Mouse (Mus musculus): ENCODE data around the gene Plvap. TPM values are rescaled to one million over a fixed set of nuclear protein-coding genes. Genes with fewer than 3 reads are reported as not detected.

Plvap gene
- polyA plus RNA-seq, 1 experiment from 2014 or later: 84.8 TPM

- 0 out of 2 replicates have a peak, but pooled peaks cover 3% of the 10 kb centered on the region for H3K36me3 ChIP-seq
- H3K27me3 ChIP-seq (replicated peaks): no peaks in the 10 kb centered on the region
- WGBS: 21% methylated on average over 15 of the region's 15 CpGs
- peaks cover 38% of the 10 kb centered on the region for H3K4me1 ChIP-seq
- peak overlapping the region; percentile 37 for H3K27ac ChIP-seq
- no peak overlapping the region for H3K4me3 ChIP-seq (replicated peaks)
- no peak for ATAC-seq (ENCODE audit: insufficient read depth, low FRiP score, low read depth)
- H3K9ac ChIP-seq: no peak overlapping the region
- H3K4me2 ChIP-seq: no peak overlapping the region
- no peaks in the 10 kb centered on the region for H3K9me3 ChIP-seq
These were observed 13.6 kb downstream of the Plvap start for GRCm38 (mm10) chr8:71497881-71498501.

- Histone ChIP-seq H3K9ac (no peak overlapping the region), H3K4me1 (peaks cover 38% of the 10 kb centered on the region), H3K4me3 (replicated peaks) (no peak overlapping the region), H3K9me3 (no peaks in the 10 kb centered on the region), H3K27me3 (replicated peaks) (no peaks in the 10 kb centered on the region), H3K4me2 (no peak overlapping the region), H3K36me3 (peaks cover 11% of the 10 kb centered on the region), H3K27ac (peak overlapping the region; percentile 68; the same call in 1 of the 2 replicates)
- WGBS: 96% methylated on average over 1 of the region's 1 CpGs
- ATAC-seq (ENCODE audit: insufficient read depth, low FRiP score, low read depth): no peak
These were observed 14.4 kb downstream of the Plvap start for GRCm38 (mm10) chr8:71497077-71497645.

- no peaks in the 10 kb centered on the region for H3K9me3 ChIP-seq
- peak overlapping the region; percentile 68 for H3K27ac ChIP-seq
- no peak overlapping the region for H3K4me2 ChIP-seq
- no peak overlapping the region for H3K9ac ChIP-seq
- peaks cover 15% of the 10 kb centered on the region for H3K36me3 ChIP-seq
- WGBS: 31% methylated on average over 11 of the region's 11 CpGs
- no peak; the same call in 1 of the 2 replicates for ATAC-seq (ENCODE audit: insufficient read depth, low FRiP score, low read depth)
- H3K4me1 ChIP-seq: peaks cover 38% of the 10 kb centered on the region
- H3K4me3 ChIP-seq (replicated peaks): no peak overlapping the region
- no peaks in the 10 kb centered on the region for H3K27me3 ChIP-seq (replicated peaks)
These were observed 15.1 kb downstream of the Plvap start for GRCm38 (mm10) chr8:71496481-71496880.

- H3K9ac ChIP-seq: no peak overlapping the region
- H3K36me3 ChIP-seq: peaks cover 21% of the 10 kb centered on the region
- no peak for ATAC-seq (ENCODE audit: insufficient read depth, low FRiP score, low read depth)
- H3K4me1 ChIP-seq: peaks cover 38% of the 10 kb centered on the region
- H3K4me2 ChIP-seq: no peak overlapping the region
- no peaks in the 10 kb centered on the region for H3K27me3 ChIP-seq (replicated peaks)
- no peaks in the 10 kb centered on the region for H3K9me3 ChIP-seq
- peak overlapping the region; percentile 68 for H3K27ac ChIP-seq
- 72% methylated on average over 5 of the region's 5 CpGs for WGBS
- no peak overlapping the region for H3K4me3 ChIP-seq (replicated peaks)
These were observed 15.7 kb downstream of the Plvap start for GRCm38 (mm10) chr8:71495811-71496210.

- H3K36me3 ChIP-seq: peaks cover 21% of the 10 kb centered on the region
- no peak overlapping the region for H3K9ac ChIP-seq
- ATAC-seq (ENCODE audit: insufficient read depth, low FRiP score, low read depth): peak; percentile 70
- no peaks in the 10 kb centered on the region for H3K27me3 ChIP-seq (replicated peaks)
- 20% methylated on average over 16 of the region's 16 CpGs for WGBS
- H3K9me3 ChIP-seq: no peaks in the 10 kb centered on the region
- H3K4me2 ChIP-seq: peak overlapping the region; percentile 24; the same call in 1 of the 2 replicates
- H3K4me3 ChIP-seq (replicated peaks): no peak overlapping the region
- no peak overlapping the region for H3K27ac ChIP-seq
- H3K4me1 ChIP-seq: peaks cover 41% of the 10 kb centered on the region
These were observed 16.5 kb downstream of the Plvap start for GRCm38 (mm10) chr8:71495039-71495438.

- H3K27ac ChIP-seq: peak overlapping the region; percentile 89
These were observed 23.1 kb downstream of the Plvap start for GRCm38 (mm10) chr8:71488454-71488853.

GRCm38 (mm10) chr8:71487691-71488445 is 23.7 kb downstream of the Plvap start, which contains the start of gene Gtpbp3:
Gene Gtpbp3 (plus strand): TSS chr8:71488103.
- Histone ChIP-seq H3K9me3 (no peaks in the 10 kb centered on the region), H3K27me3 (replicated peaks) (no peaks in the 10 kb centered on the region), H3K4me3 (replicated peaks) (peak within 1 kb of the TSS; percentile 83), H3K36me3 (peaks cover 16% of the 10 kb centered on the region), H3K4me1 (peaks cover 30% of the 10 kb centered on the region), H3K4me2 (peak within 1 kb of the TSS; percentile 99), H3K9ac (peak within 1 kb of the TSS; percentile 75), H3K27ac (peak within 1 kb of the TSS; percentile 89)
- under 1% methylated on average over 33 of the region's 33 CpGs for WGBS
- ATAC-seq (ENCODE audit: insufficient read depth, low FRiP score, low read depth): peak; percentile 34; the same call in 1 of the 2 replicates

More at GRCm38 (mm10) chr8:71488454-71488853, 23.1 kb downstream of the Plvap start:
- WGBS: 0% methylated on average over 22 of the region's 22 CpGs
- peak overlapping the region; percentile 99 for H3K4me2 ChIP-seq
- peaks cover 21% of the 10 kb centered on the region for H3K36me3 ChIP-seq
- peak overlapping the region; percentile 83 for H3K4me3 ChIP-seq (replicated peaks)
- H3K9me3 ChIP-seq: no peaks in the 10 kb centered on the region
- peak overlapping the region; percentile 75 for H3K9ac ChIP-seq
- H3K4me1 ChIP-seq: peaks cover 30% of the 10 kb centered on the region
- no peaks in the 10 kb centered on the region for H3K27me3 ChIP-seq (replicated peaks)
- ATAC-seq (ENCODE audit: insufficient read depth, low FRiP score, low read depth): peak; percentile 90

- Histone ChIP-seq H3K4me2 (peak overlapping the region; percentile 94), H3K36me3 (peaks cover 3% of the 10 kb centered on the region; the same call in 1 of the 2 replicates), H3K27ac (peak overlapping the region; percentile 80; the same call in 1 of the 2 replicates), H3K9me3 (no peaks in the 10 kb centered on the region), H3K4me3 (replicated peaks) (peak overlapping the region; percentile 82), H3K4me1 (peaks cover 30% of the 10 kb centered on the region), H3K27me3 (replicated peaks) (no peaks in the 10 kb centered on the region), H3K9ac (no peak overlapping the region)
- 9% methylated on average over 7 of the region's 7 CpGs for WGBS
- ATAC-seq (ENCODE audit: insufficient read depth, low FRiP score, low read depth): no peak
These were observed 25.4 kb downstream of the Plvap start for GRCm38 (mm10) chr8:71486136-71486529.

- H3K36me3 ChIP-seq: no peaks in the 10 kb centered on the region
- peak; percentile 62 for ATAC-seq (ENCODE audit: insufficient read depth, low FRiP score, low read depth)
- peak within 1 kb of the TSS; percentile 94 for H3K4me2 ChIP-seq
- H3K27ac ChIP-seq: peak within 1 kb of the TSS; percentile 80
- H3K9me3 ChIP-seq: no peaks in the 10 kb centered on the region
- WGBS: 6% methylated on average over 41 of the region's 58 CpGs
- H3K27me3 ChIP-seq (replicated peaks): no peaks in the 10 kb centered on the region
- H3K4me3 ChIP-seq (replicated peaks): peak within 1 kb of the TSS; percentile 82
- H3K9ac ChIP-seq: peak within 1 kb of the TSS; percentile 76
- H3K4me1 ChIP-seq: peaks cover 30% of the 10 kb centered on the region
These were observed 26.1 kb downstream of the Plvap start, which contains the start of gene Ano8 for GRCm38 (mm10) chr8:71485142-71486135. Gene Ano8 (minus strand): TSS chr8:71485963.

GRCm38 (mm10) chr8:71484736-71485135 is 26.8 kb downstream of the Plvap start:
- H3K4me1 ChIP-seq: peaks cover 23% of the 10 kb centered on the region
- H3K4me3 ChIP-seq (replicated peaks): peak overlapping the region; percentile 82
- H3K27me3 ChIP-seq (replicated peaks): no peaks in the 10 kb centered on the region
- H3K36me3 ChIP-seq: no peaks in the 10 kb centered on the region
- no peak overlapping the region for H3K9ac ChIP-seq
- no peaks in the 10 kb centered on the region for H3K9me3 ChIP-seq
- ATAC-seq (ENCODE audit: insufficient read depth, low FRiP score, low read depth): no peak
- 94% methylated on average over 19 of the region's 19 CpGs for WGBS
- no peak overlapping the region for H3K27ac ChIP-seq
- H3K4me2 ChIP-seq: peak overlapping the region; percentile 94

GRCm38 (mm10) chr8:71483932-71484331 is 27.6 kb downstream of the Plvap start:
- WGBS: 51% methylated on average over 8 of the region's 8 CpGs
- Histone ChIP-seq H3K9me3 (no peaks in the 10 kb centered on the region), H3K27ac (no peak overlapping the region), H3K27me3 (replicated peaks) (no peaks in the 10 kb centered on the region), H3K36me3 (no peaks in the 10 kb centered on the region; the same call in 1 of the 2 replicates), H3K4me3 (replicated peaks) (no peak overlapping the region), H3K9ac (no peak overlapping the region), H3K4me1 (peaks cover 15% of the 10 kb centered on the region), H3K4me2 (no peak overlapping the region)
- no peak for ATAC-seq (ENCODE audit: insufficient read depth, low FRiP score, low read depth)
